Mouse (Mus musculus) neural tube, embryonic 12.5 days (tissue): ENCODE results near the gene Magi2. TPM values are rescaled to one million over a fixed set of nuclear protein-coding genes. Genes with fewer than 3 reads are reported as not detected.
"Not testable (repeated sequence)": the region's sequence is repeated elsewhere in the genome, so short reads cannot be mapped to it uniquely, and the experiment has no call there.

ENCODE experiments used
- ATAC-seq: fragments of 200-750 bp; cut with Nextera tagmentation; 2 replicates; pipeline ENCODE4 v1.8.0; 2017; ENCODE audit warnings: low read depth, mild to moderate bottlenecking, moderate TSS enrichment, moderate library complexity; ENCODE audit not compliant: low FRiP score
- H3K27ac ChIP-seq: fragments of 300-500 bp; sonication (generic); 2 replicates; pipeline ENCODE4 v1.5.1; 2016
- H3K27me3 ChIP-seq: fragments of 300-500 bp; sonication (generic); replicated peaks from 2 replicates; pipeline ENCODE4 v1.6.1; 2016; ENCODE audit warnings: mild to moderate bottlenecking
- H3K36me3 ChIP-seq: fragments of 300-500 bp; sonication (generic); 2 replicates; pipeline ENCODE4 v1.6.1; 2016; ENCODE audit warnings: mild to moderate bottlenecking
- H3K4me1 ChIP-seq: fragments of 300-500 bp; sonication (generic); 2 replicates; pipeline ENCODE4 v1.6.1; 2016
- H3K4me2 ChIP-seq: fragments of 300-500 bp; sonication (generic); replicated peaks from 2 replicates; pipeline ENCODE4 v1.6.1; 2016; ENCODE audit warnings: mild to moderate bottlenecking
- H3K4me3 ChIP-seq: fragments of 300-500 bp; sonication (generic); 2 replicates; pipeline ENCODE4 v1.5.1; 2016
- H3K9ac ChIP-seq: fragments of 300-500 bp; sonication (generic); 2 replicates; pipeline ENCODE4 v1.6.1; 2016; ENCODE audit warnings: mild to moderate bottlenecking
- H3K9me3 ChIP-seq: fragments of 300-500 bp; sonication (generic); 2 replicates; pipeline ENCODE4 v1.6.1; 2016; ENCODE audit warnings: mild to moderate bottlenecking
- WGBS: fragments of 180-500 bp; shearing (Covaris S2); methylation state at CpG from one replicate; pipeline ENCODE4 v1.1.7; 2016; 5-methylcytosine and 5-hydroxymethylcytosine counted together
- polyA plus RNA-seq: library from polyadenylated mRNA; unstranded; fragments of >200 nt; fragmentation: Nextera tagmentation; extraction: Ambion mirVana; gene quantifications from 2 replicates; pipeline ENCODE4 v1.2.1, GENCODE M21; 2016

Gene Magi2
- polyA plus RNA-seq, 1 experiment from 2014 or later, result 15.2 TPM

DNA sequence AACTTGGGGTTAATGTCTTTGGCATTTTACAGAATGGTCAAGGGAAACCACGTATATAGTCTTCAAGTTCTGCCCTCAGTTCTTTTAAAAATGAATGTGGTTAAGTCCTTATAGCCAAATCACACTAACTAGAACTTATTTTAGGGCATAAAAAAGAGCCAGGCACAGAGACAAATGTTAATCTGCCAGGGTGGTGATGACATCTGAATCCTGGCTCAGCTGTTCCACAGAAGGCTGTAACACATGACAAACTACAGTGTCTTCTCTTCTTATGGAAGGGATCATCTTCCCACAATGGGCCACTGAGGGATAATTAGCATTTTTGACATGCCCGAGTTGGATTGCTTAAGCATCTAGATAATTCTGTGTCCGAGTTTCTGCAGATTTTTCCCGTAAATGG is 1299.8 kb downstream of the Magi2 start:
- H3K36me3 ChIP-seq, H3K9me3 ChIP-seq, ATAC-seq, H3K27me3 ChIP-seq, H3K4me3 ChIP-seq, H3K4me2 ChIP-seq, H3K4me1 ChIP-seq, H3K9ac ChIP-seq, H3K27ac ChIP-seq: not testable (repeated sequence)
- 77% methylated on average over 2 of the region's 4 CpGs for WGBS

- Histone ChIP-seq H3K4me1 (no peaks in the 10 kb centered on the region), H3K9me3 (no peaks in the 10 kb centered on the region), H3K4me2 (no peak overlapping the region), H3K36me3 (peaks cover 3% of the 10 kb centered on the region; the same call in 1 of the 2 replicates), H3K9ac (no peak overlapping the region), H3K4me3 (no peak overlapping the region), H3K27ac (no peak overlapping the region), H3K27me3 (no peaks in the 10 kb centered on the region)
- 36% methylated on average over 3 of the region's 3 CpGs for WGBS
- no peak for ATAC-seq
These were observed 1309.7 kb downstream of the Magi2 start for GRCm38 (mm10) chr5:20536544-20536943.

DNA sequence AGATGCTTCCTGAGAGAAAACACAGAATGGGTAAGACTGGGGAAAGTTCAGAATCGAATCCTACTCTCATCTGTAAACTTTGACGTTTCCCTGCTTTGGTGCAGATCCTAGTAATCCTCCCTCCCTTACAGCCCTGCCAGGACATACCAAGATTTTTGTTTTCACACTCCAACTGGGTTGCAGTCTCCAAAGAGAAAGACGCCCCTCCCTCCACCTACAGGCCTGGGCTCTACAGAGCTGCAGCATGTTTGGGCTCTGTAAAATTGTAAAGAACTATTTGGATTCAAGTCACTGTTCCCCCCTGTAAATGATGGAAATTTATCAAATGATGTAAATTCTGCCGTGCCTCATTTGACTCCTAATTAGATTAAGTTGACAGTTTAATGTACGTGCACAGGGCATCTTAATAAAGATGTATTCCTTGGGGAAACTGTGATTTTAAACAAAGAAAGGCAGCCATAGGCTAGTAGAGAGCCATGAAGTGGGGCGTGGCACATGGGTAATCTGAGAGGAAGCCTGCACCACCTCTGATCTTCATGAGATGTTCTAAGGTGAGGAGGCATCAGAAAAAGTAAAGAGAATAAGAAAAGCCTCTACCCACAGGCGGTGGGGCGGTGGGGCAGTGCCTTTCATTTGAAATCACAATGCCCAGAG is 1310.7 kb downstream of the Magi2 start:
- no peaks in the 10 kb centered on the region for H3K9me3 ChIP-seq
- H3K27ac ChIP-seq, result no peak overlapping the region
- H3K36me3 ChIP-seq, result peaks cover 3% of the 10 kb centered on the region; the same call in 1 of the 2 replicates

DNA sequence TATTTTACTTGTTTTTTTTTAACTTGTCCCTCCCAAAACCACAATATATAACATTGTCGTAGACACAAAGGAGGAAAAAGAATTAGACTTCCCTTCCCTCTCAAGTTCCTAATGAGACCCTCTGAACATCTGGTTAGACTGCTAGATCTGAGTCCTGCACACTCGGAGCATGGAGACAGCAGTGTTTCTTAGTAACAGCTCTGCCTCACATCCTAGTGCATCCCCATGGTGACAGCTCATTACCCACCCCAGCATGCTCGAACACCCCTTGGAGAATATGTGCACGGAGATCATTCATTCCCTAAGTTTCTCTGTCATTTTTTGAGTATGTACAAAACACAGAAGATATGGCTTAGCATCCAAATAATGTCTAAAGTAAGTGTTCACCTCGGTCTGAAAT is 1317.5 kb downstream of the Magi2 start:
- H3K36me3 ChIP-seq, result no peaks in the 10 kb centered on the region
- H3K27me3 ChIP-seq, result no peaks in the 10 kb centered on the region
- no peaks in the 10 kb centered on the region for H3K4me1 ChIP-seq
- no peak overlapping the region for H3K9ac ChIP-seq
- H3K9me3 ChIP-seq, result no peaks in the 10 kb centered on the region
- ATAC-seq, result no peak
- no peak overlapping the region for H3K4me3 ChIP-seq
- 54% methylated on average over 5 of the region's 5 CpGs for WGBS
- H3K4me2 ChIP-seq, result no peak overlapping the region
- H3K27ac ChIP-seq, result no peak overlapping the region

More for the DNA sequence above, 1310.7 kb downstream of the Magi2 start:
- no peak; the same call in 1 of the 2 replicates for ATAC-seq
- H3K9ac ChIP-seq, result no peak overlapping the region
- H3K4me3 ChIP-seq, result no peak overlapping the region
- H3K4me2 ChIP-seq, result no peak overlapping the region
- H3K4me1 ChIP-seq, result no peaks in the 10 kb centered on the region
- WGBS, result 59% methylated on average over 8 of the region's 8 CpGs
- no peaks in the 10 kb centered on the region for H3K27me3 ChIP-seq

DNA sequence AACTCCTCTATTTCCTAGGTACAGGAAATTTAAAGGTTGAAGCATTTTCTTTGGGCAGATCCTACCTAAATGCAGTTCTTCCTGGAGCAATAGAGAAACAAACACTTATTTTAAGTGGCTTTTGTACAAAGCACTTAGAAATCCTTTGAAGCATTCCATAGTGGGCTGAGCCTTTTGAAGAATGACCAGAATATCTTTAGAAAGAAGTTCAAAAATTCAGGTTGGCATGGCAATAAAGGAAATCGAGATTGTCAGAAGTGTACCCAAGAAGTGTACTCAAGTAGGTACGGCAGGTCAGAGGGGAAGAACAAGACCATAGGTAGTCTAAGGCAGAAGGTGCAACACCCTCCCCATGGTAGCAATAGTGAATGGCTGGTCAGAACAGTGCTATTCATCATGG is 1332.5 kb downstream of the Magi2 start:
- 83% methylated on average over 2 of the region's 2 CpGs for WGBS
- Histone ChIP-seq H3K9me3 (no peaks in the 10 kb centered on the region), H3K27ac (no peak overlapping the region), H3K27me3 (no peaks in the 10 kb centered on the region), H3K36me3 (no peaks in the 10 kb centered on the region), H3K9ac (no peak overlapping the region), H3K4me2 (no peak overlapping the region), H3K4me1 (no peaks in the 10 kb centered on the region), H3K4me3 (no peak overlapping the region)
- ATAC-seq, result no peak

DNA sequence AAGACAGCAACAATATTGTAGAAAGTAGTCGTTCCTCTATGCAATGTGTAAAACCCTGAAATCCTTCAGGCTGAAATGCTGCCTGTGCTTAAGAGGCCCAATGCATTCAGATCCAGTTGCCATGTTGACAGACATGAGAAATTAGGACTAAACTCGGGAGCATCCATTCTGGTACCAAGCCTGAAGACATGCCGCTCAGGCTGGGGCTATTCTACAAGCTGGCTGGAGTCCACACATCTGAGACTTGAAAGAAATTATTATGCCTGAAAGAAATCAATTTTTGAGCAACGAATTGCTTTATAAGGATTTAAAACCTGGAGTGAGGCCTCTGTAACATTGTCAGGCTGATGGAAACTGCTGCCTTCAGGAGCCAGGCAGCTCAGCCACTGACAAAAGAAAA is 1333.0 kb downstream of the Magi2 start:
- Histone ChIP-seq H3K4me3 (no peak overlapping the region), H3K27ac (no peak overlapping the region), H3K27me3 (no peaks in the 10 kb centered on the region), H3K4me2 (no peak overlapping the region), H3K9ac (no peak overlapping the region), H3K4me1 (no peaks in the 10 kb centered on the region), H3K9me3 (no peaks in the 10 kb centered on the region), H3K36me3 (no peaks in the 10 kb centered on the region)
- WGBS, result 78% methylated on average over 4 of the region's 4 CpGs
- no peak for ATAC-seq

DNA sequence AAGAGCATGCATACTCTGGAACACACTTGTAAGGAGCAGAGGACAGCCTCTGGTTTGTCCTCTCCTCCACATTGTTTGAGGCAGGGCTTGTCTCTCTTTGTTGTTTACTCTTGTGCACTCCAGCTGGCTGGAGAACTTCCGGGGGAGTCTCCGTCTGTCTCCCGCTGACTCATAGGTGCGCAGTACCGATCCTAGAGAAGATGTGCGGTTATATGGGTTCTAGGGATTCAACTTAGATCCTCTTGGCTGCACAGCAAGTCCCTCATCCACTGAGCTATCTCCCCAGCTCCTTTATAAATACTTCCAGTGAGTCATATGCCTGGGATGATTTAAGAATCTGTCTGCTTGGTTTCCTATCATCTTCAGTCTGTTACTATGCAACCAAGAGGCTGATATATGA is 1341.6 kb downstream of the Magi2 start:
- no peak for ATAC-seq
- Histone ChIP-seq H3K9ac (no peak overlapping the region), H3K36me3 (no peaks in the 10 kb centered on the region; the same call in 1 of the 2 replicates), H3K27ac (no peak overlapping the region), H3K27me3 (no peaks in the 10 kb centered on the region), H3K4me1 (no peaks in the 10 kb centered on the region), H3K4me2 (no peak overlapping the region), H3K9me3 (no peaks in the 10 kb centered on the region), H3K4me3 (no peak overlapping the region)
- 89% methylated on average over 6 of the region's 6 CpGs for WGBS

GRCm38 (mm10) chr5:20568966-20569365 is 1342.1 kb downstream of the Magi2 start:
- Histone ChIP-seq H3K27me3 (no peaks in the 10 kb centered on the region), H3K4me1 (no peaks in the 10 kb centered on the region), H3K4me3 (no peak overlapping the region), H3K27ac (no peak overlapping the region), H3K9me3 (no peaks in the 10 kb centered on the region), H3K4me2 (no peak overlapping the region), H3K36me3 (no peaks in the 10 kb centered on the region; the same call in 1 of the 2 replicates), H3K9ac (no peak overlapping the region)
- WGBS, result 93% methylated on average over 7 of the region's 7 CpGs
- no peak for ATAC-seq

DNA sequence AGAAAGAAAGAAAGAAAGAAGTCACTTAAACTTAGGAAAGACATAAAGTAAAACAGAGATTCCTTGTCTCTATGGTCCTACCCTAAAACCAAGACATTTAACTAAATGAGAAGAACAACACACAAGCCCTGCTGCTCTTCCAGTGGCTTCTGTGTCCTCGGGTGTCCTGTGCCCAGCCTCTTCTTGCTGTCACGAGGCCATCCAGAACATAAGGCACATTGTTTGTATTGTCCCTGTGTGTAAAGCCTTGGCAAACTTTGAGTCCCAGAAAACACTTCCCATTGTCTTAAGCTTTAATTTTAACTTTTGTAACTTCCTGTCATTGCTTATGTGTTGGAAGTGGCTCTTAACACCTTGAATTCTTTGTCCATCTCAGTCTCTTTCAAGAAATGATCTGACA is 1348.0 kb downstream of the Magi2 start:
- 62% methylated on average over 2 of the region's 2 CpGs for whole genome bisulfite sequencing
- no peak for ATAC-seq
- Histone ChIP-seq H3K36me3 (no peaks in the 10 kb centered on the region; the same call in 1 of the 2 replicates), H3K9me3 (no peaks in the 10 kb centered on the region), H3K4me3 (no peak overlapping the region), H3K27me3 (no peaks in the 10 kb centered on the region), H3K9ac (no peak overlapping the region), H3K27ac (no peak overlapping the region), H3K4me2 (no peak overlapping the region), H3K4me1 (no peaks in the 10 kb centered on the region)

DNA sequence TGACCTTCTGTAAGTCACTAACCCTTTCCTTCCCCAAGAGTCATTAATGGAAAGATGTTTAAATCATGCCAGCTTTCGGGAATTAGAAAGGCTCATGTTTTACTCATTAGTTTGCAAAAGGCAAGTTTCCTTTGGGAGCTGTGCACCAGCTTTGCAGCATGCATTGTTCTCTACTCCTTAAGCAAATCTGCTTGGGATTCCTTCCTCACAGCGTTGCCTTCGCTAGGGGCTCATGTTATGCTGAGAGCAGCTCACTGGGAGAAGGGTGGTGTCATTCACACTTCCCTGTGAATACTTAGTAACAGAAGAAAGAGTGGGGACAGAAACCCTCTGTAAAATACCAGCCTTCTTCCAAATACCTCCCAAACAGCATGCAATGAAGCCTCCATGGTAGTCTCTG is 1349.0 kb downstream of the Magi2 start:
- no peaks in the 10 kb centered on the region for H3K36me3 ChIP-seq
- no peaks in the 10 kb centered on the region for H3K27me3 ChIP-seq
- no peak overlapping the region for H3K4me3 ChIP-seq
- H3K9me3 ChIP-seq, result no peaks in the 10 kb centered on the region
- H3K4me2 ChIP-seq, result no peak overlapping the region
- no peaks in the 10 kb centered on the region for H3K4me1 ChIP-seq
- no peak overlapping the region for H3K27ac ChIP-seq
- no peak for ATAC-seq
- WGBS, result 27% methylated on average over 3 of the region's 3 CpGs
- no peak overlapping the region for H3K9ac ChIP-seq

DNA sequence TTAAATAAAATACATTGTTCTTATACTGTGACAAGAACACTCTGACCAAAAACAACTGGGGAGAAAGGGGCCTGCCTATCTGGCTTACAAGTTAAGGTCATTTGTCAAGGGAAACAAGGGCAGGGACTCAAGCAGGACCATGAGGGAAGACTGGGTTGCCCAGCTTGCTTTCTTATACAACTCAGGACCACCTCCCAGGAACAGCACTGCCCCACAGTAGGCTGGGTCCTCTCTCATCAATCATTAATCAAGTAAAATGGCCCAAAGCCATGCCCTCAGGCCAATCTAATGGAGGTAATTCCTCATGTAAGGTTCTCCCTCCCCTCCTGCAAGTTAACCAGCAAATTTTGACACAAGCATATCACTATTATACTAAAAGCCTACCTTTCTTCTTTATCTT is 1349.4 kb downstream of the Magi2 start:
- Histone ChIP-seq H3K27ac (no peak overlapping the region), H3K9ac (no peak overlapping the region), H3K27me3 (no peaks in the 10 kb centered on the region), H3K4me3 (no peak overlapping the region), H3K36me3 (no peaks in the 10 kb centered on the region), H3K4me2 (no peak overlapping the region), H3K4me1 (no peaks in the 10 kb centered on the region), H3K9me3 (no peaks in the 10 kb centered on the region)
- no peak for ATAC-seq

DNA sequence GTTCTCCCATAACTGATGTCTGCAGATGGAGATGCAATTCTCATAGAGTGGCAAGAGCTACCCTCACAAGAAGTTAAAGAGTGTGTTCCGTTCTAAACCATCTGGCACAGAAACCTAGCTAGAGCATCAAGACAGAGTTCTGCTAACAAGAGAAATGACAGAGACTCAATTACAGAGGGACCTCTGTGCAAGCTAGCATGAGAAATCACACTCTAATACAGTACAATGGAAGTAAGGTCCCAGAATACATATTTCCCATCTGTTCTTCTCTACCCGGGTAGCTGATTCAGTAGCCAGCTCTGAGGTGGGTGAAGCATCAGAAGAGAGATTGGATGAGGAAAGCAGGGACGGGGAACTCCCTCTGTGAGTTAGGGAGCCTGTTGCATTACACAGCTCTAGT is 1351.8 kb downstream of the Magi2 start:
- no peak overlapping the region for H3K27ac ChIP-seq
- H3K9me3 ChIP-seq, result no peaks in the 10 kb centered on the region
- no peak overlapping the region for H3K9ac ChIP-seq
- no peak for ATAC-seq
- H3K27me3 ChIP-seq, result no peaks in the 10 kb centered on the region
- no peak overlapping the region for H3K4me2 ChIP-seq
- no peaks in the 10 kb centered on the region for H3K36me3 ChIP-seq
- H3K4me1 ChIP-seq, result no peaks in the 10 kb centered on the region
- WGBS, result 89% methylated on average over 3 of the region's 3 CpGs
- no peak overlapping the region for H3K4me3 ChIP-seq

GRCm38 (mm10) chr5:20580619-20581018 is 1353.8 kb downstream of the Magi2 start:
- no peak overlapping the region for H3K27ac ChIP-seq
- H3K9me3 ChIP-seq, result no peaks in the 10 kb centered on the region
- ATAC-seq, result no peak
- 94% methylated on average over 4 of the region's 4 CpGs for WGBS
- H3K9ac ChIP-seq, result no peak overlapping the region
- H3K4me1 ChIP-seq, result no peaks in the 10 kb centered on the region
- H3K36me3 ChIP-seq, result no peaks in the 10 kb centered on the region
- H3K27me3 ChIP-seq, result no peaks in the 10 kb centered on the region
- no peak overlapping the region for H3K4me3 ChIP-seq
- H3K4me2 ChIP-seq, result no peak overlapping the region
